Mouse (Mus musculus): Measurements from ENCODE around the gene Nosip. TPM values are rescaled to one million over a fixed set of nuclear protein-coding genes. Genes with fewer than 3 reads are reported as not detected.
"Not testable (repeated sequence)": the region's sequence is repeated elsewhere in the genome, so short reads cannot be mapped to it uniquely, and the experiment has no call there.

Nosip gene
- total RNA-seq, 2 experiments from 2014 or later = 30.8 to 31.6 TPM

- DNase-seq = no peak
Measured at GRCm38 (mm10) chr7:45090251-45090977, 28.2 kb downstream of the Nosip start.

GRCm38 (mm10) chr7:45091001-45091990 lies 29.1 kb downstream of the Nosip start:
- DNase-seq = no peak

GRCm38 (mm10) chr7:45092048-45092447 lies 29.8 kb downstream of the Nosip start, which contains the start of gene Rcn3:
Rcn3 (minus strand) TSS chr7:45092221.
- peak; percentile 88 for DNase-seq

GRCm38 (mm10) chr7:45092828-45093515 lies 30.7 kb downstream of the Nosip start:
- no peak for DNase-seq

DNA sequence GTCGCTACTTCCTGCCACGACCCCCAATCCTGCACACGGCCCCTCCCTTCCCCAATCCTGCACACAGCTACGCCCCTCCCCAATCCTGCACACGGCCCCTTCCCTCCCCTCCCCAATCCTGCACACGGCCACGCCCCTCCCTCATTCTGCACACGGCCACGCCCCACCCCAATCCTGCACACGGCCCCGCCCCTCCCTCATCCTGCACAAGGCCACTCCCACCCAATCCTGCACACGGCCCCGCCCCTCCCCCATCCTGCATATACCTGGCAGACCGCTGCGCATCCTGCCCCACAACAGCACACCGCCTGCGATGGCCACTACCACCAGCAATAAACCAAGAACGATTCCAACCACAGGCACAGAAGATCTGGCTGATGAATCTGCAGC lies 31.3 kb downstream of the Nosip start:
- no peak for DNase-seq

GRCm38 (mm10) chr7:45094121-45094520 lies 31.9 kb downstream of the Nosip start:
- no peak for DNase-seq

DNA sequence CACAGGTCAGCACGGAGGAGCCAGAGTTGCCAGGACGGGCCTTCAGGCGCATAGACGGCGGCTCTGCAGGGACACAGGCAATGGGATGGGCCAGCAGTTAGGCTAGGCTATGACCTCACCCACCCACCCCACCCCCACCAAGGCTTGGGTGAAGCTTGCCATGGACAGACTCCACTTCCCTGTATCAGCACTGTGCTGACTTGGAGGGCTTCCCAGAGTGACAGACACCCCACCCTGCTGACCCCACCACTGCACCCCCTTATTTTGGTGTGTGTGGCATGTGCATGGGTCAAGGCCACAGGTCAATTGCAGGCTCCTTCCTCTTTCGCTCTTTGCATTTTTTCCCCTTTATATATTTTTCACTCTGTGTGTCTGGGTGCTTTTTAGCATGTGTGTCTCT lies 33.1 kb downstream of the Nosip start:
- peak; percentile 49 for DNase-seq

DNA sequence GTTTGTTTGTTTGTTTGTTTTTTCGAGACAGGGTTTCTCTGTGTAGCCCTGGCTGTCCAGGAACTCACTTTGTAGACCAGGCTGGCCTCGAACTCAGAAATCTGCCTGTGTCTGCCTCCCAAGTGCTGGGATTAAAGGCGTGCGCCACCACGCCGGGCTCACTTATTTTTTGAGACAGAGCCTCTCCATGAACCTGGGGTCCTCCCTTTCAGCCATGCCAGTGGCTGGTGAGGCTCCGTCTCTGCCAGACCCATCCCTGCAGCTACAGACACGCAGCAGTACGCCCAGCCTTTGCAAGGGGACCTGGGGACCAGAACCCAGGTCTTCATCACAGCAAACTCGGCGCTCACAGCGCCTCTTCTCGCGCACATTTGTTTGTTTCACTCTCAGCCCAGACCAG lies 33.7 kb downstream of the Nosip start:
- not testable (repeated sequence) for DNase-seq

DNA sequence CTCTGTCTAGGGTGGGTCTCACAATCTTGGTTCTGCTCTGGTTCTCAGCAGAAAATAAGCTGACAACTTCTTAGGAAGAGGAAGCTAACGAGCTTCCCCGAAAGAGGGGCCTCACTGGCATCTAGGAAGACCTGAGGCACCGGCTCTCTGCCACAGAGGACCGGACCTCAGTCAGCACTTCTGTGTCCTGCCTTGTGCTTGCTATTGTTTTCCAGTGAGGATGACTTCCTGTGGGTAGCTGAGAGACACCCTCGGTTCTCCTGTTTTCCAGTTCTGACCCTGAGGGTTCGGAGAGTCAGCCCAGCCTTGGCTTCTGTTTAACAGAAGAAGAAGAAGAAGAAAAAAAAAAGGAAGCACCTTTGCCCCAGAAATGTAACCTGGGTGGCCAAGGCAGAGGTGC lies 35.2 kb downstream of the Nosip start:
- no peak for DNase-seq

DNA sequence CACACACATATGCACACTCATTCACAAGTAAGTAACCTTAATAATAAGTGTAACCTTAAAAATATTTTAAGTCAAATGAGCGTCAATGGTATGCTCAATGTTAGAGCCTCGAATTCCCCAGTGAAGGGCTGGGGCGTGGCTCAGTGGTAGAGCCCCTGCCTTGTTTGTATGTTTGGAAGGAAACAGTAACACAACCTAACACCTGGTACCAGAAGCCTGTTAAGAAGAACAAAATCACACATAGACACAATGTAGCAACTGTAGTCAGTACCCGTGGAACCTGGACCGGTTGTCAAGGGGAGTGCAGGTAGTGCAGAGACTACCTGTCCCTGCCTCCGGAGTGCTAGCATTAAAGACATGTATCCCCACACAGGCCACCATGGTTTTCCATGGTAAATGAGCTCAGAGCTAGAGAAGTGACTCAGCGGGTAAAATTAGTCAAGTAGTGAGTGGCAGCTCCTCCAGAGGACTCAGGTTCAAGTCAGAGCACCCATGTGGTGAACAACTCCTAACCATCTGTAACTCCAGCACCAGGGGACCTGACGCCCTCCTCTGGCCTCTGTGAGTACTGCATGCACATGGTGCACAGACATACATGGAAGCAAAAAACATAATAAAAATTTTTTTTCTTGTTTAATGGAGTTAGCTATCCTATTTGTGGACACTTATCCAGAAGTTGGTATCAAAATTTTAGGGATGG lies 36.5 kb downstream of the Nosip start:
- no peak for DNase-seq

DNA sequence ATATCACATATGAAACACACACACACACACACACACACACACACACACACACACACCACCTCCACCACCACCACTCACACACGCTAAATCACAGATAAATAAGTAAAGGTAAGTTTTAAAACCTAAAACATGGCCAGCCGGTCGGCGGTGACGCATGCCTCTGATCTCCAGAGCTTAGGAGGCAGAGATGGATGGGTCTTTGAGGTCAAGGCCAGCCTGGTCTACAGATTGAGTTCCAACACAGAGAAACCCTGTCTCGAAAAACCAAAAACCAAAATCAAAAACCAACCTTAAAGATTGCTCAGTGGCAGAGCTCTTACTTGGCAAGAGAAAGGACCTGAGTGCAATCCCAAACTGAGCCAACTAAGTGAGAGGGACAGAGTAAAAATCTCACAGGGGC lies 37.8 kb downstream of the Nosip start:
- no peak for DNase-seq

- no peak for DNase-seq
Measured at GRCm38 (mm10) chr7:45102441-45102840, 40.2 kb downstream of the Nosip start.

DNA sequence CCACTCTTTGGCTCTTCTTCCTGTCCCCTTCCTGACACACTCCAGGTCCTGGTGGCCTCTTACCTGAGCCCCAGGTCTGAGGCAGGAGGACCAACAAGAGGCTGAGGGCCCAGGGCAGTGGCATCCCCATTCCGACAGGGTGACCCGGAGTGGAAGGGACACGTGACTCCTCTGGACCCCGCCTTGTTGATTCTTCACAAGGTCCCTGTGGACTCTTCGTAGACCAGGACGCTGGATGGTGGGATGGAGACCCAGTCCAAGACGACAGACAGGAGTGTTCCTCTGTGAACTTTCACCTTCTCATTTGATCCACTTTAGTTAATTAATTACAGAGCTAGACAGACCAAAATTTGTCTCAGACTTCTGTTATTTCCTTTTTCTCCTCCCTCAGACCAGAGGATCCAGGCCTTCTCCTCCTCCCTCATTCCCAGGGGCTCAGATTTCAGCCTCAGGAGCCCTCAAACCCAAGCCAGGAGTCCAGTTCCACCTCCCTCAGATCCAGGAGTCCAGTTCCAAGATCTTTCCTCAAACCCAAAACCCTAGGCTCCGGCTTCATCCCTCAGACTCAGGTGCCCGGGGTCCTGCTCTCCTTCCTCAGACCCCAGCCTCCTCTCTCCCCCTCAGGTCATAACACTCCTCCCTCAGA lies 40.8 kb downstream of the Nosip start:
- no peak for DNase-seq

DNA sequence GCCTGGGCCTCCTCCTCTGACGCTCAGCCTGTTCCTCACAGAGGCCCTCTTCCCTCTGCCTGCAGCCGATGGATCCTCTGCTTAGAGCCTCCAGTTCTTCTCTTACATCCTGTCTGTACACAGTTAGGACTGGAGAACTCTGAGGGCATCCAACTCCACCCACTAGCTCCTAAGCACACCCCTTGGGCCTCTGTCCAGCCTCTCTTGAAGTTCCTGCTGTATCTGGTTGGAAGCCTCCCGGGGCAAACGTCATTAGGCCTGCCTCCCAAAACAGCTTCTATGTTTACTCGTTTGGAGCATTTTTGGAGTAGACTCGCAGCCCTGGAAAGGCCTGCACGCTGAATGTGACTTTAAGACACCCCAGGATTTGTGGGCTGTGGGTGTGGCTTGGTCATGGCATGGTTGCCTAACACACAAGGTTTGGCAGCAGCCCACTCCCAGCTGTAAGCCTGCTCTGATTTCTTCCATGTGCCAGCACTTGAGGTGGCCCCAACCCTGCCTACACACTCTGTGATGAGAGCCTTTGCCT lies 41.5 kb downstream of the Nosip start, which contains the start of gene Fcgrt:
Gene Fcgrt (minus strand): TSS at position 200 of the 529 bp plus-strand sequence.
- peak; percentile 96 for DNase-seq

DNA sequence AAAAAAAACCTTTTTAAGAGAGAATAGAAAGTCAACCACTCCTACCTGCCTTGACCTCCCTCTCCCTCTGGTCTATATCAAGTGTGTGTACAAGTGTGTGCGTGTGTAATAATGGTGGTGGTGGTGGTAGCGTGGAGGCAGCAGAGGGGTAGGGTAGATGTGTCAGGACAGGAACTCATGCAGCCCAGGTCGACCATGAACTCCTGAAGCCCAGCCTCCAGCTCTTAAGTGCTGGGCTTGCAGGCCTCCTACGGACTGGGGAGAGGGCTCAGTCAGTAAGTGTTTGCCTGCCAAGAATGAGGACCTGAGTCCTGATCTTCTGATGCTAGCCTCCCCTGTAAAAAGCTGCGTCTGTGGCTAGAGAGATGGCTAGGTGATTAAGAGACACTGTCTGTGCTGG lies 42.7 kb downstream of the Nosip start:
- DNase-seq = no peak

DNA sequence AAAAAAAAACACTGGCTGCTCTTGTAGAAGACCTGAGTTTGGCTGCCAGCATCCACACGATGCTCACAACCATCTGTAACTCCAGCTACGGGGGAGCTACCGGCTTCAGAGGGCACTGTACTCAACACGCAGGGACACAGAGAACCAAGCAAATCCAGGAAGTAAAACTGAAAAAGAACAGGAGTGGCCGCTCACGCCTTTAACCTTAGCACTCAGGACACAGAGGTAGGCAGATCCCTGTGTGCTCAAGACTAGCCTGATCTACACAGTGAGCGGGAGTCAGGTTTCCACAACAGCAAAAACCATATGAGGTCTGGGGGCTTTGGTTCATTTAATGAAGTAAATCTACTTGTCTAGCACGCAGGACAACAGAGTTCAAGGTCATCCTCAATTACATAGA lies 43.3 kb downstream of the Nosip start:
- DNase-seq = no peak

GRCm38 (mm10) chr7:45106441-45106840 lies 44.2 kb downstream of the Nosip start:
- no peak for DNase-seq

GRCm38 (mm10) chr7:45107052-45107645 lies 44.9 kb downstream of the Nosip start:
- no peak for DNase-seq

- not testable (repeated sequence) for DNase-seq
Measured at GRCm38 (mm10) chr7:45110089-45110488, 47.9 kb downstream of the Nosip start.

- no peak for DNase-seq
Measured at GRCm38 (mm10) chr7:45111940-45112339, 49.7 kb downstream of the Nosip start.

GRCm38 (mm10) chr7:45112529-45112928 lies 50.3 kb downstream of the Nosip start:
- DNase-seq = no peak
